Mouse (Mus musculus): ENCODE results near the gene Gdnf. TPM values are rescaled to one million over a fixed set of nuclear protein-coding genes. Genes with fewer than 3 reads are reported as not detected.

Gdnf gene
- not detected for total RNA-seq (2023)

DNA sequence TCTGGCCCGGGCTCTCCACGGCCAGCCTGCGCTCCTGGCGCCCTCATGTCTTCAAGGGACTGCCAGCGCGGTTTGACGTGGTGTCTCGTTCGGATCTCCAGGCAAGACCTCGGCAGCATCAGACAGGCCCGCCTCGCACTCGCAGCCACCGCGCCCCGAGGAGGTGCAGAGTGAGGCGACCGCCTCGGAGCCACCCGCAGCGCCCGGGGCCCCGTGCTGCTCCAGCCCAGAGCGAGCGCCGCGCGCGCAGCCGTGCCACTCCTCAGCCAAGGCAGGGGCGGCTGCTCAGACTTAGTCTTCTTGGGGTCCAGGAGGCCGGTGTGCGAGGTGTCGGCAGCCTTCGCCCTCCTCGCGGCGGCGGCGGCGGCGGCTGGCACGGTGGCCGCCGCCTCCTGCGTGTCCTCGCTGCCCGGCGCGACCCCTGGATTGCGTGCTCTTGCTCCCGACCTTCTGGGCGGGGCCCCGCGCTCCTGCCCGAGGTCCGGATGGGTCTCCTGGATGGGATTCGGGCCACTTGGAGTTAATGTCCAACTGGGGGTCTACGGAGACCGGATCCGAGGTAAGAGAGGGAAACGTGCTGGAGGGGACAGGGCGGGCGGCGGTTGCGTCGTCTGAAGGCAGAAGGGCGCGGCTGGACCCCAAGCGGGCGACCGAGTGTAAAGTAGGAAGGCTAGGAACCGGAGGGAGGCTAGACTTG is at the start of gene Gdnf:
Gdnf (plus strand) TSS at position 291 of the 697 bp plus-strand sequence.

Data from CD4-positive naive resting alpha-beta T cell, adult 76 days (primary cell).